Mouse (Mus musculus): Measurements from ENCODE around the gene Adgrg1.

GRCm38 (mm10) chr8:94950458-94950857, 24.1 kb upstream of the Adgrg1 start:
- TF ChIP-seq POLR2A (IDR thresholded peaks at IDR 0.05; ENCODE audit: borderline replicate concordance, low read depth, low read length) (no peak), CTCF (IDR thresholded peaks at IDR 0.05; ENCODE audit: low read depth, low read length) (no peak)

Measured in bone marrow macrophage, adult 2 months (primary cell).